Mouse (Mus musculus) C2C12 (cell line): ENCODE measurements around the gene Dnah6.

Source experiments
- CEBPB ChIP-seq: IDR thresholded peaks from one replicate; pipeline ENCODE4 v1.6.1; 2011; ENCODE audit warnings: low read depth, mild to moderate bottlenecking, control low read depth, moderate library complexity
- CTCF ChIP-seq: IDR thresholded peaks from one replicate; pipeline ENCODE4 v1.5.1; 2011; ENCODE audit not compliant: control insufficient read depth, insufficient read depth, insufficient read length
- FOSL1 ChIP-seq: IDR thresholded peaks from one replicate; pipeline ENCODE4 v1.8.0; 2011; ENCODE audit warnings: mild to moderate bottlenecking, low read length; ENCODE audit not compliant: poor library complexity, insufficient read depth, severe bottlenecking
- MYOG ChIP-seq: IDR thresholded peaks from one replicate; pipeline ENCODE4 v1.6.1; 2011; ENCODE audit not compliant: control insufficient read depth, insufficient read length; ENCODE audit errors: extremely low read depth
- USF1 ChIP-seq: IDR thresholded peaks from one replicate; pipeline ENCODE4 v1.6.1; 2011; ENCODE audit warnings: low read depth, mild to moderate bottlenecking, control low read depth, moderate library complexity

DNA sequence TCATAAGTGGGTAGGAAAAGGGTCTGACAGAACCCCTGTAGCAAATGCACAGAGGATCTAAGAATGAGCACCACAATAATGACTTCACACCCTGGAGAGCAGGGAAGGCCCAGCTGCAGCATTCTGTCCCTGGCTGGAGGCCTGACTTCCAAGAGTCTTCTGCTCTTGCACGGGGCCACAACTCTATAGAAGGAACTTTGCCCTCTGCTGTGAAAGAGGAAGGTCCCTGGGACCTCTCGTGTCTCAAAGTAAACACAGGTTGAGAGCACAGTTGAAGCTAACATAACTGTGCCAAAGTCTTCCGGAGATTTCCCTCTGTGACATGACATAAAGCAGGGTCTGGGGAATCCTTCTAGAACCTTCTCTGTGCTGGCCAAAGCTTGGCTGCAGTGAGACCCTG is 150.2 kb downstream of the Dnah6 start:
- TF ChIP-seq CTCF = no peak
- no peak for TF ChIP-seq USF1
- no peak for TF ChIP-seq CEBPB
- no peak for TF ChIP-seq FOSL1
- no peak for TF ChIP-seq MYOG
